Mouse (Mus musculus): ENCODE measurements at regions not wholly inside any gene's neighbourhood (a gene's known extent, or its start where the extent isn't known, plus 50 kb on each side); places are given as distances from the start of the nearest gene placed in this dataset.

DNA sequence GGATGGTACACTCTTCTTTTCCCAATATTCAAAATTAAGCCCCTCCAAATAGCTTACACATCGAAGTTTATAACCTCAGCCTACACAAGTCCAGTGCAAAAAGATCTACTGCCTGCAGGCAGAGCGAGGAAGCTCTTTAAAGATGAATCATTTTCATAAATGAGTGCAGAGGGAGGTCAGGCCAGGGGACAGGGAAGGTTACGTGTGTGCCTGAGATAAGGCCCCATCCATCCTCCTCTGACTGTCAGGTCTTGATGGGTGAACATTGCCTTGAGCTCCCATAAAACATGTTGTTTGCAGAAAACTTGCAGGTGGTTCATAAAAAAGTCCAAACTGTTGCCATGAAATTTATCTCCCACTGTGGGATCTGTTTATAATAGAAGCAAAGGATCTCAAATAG, 493.0 kb upstream of the 4930412O13Rik start:
- Histone ChIP-seq H3K9me3 (no peaks in the 10 kb centered on the region), H3K36me3 (no peaks in the 10 kb centered on the region), H3K4me3 (no peak overlapping the region), H3K4me1 (no peaks in the 10 kb centered on the region), H3K27ac (no peak overlapping the region), H3K27me3 (ENCODE audit: insufficient read depth, poor library complexity, severe bottlenecking) (no peaks in the 10 kb centered on the region)
- no peak for DNase-seq (ENCODE audit: low spot score)
- WGBS = 67% methylated on average over 3 of the region's 3 CpGs

DNA sequence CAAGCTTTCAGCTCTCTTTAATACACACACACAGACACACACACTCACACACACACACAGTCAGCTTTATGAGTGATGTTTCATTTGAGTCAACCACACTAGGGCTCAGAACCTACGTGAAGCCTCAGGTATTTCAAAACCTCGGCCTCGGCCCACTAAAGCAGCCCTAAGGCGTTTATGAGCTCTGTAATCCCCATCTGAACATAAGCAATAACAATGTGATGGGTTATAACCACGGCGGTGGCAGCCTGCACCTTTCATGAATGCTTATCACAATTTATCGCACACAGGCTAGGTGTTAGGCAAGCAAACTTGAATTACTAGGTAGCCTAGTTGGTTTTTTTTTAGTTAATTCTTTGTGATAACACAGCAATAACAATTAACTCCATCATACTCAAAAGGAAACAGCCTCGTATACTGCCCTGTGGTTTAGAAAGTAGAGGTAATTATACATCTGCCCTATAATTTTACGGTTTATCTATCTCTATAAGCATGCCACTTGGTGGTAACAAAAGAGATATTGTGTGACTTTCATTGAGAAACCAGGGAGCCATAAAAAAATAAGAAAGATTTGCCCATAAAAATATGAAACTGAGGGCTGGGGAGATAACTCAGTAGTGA, 485.6 kb upstream of the 4930412O13Rik start:
- H3K27ac ChIP-seq = no peak overlapping the region
- no peaks in the 10 kb centered on the region for H3K27me3 ChIP-seq (ENCODE audit: insufficient read depth, poor library complexity, severe bottlenecking)
- no peak for DNase-seq (ENCODE audit: low spot score)
- H3K4me3 ChIP-seq = no peak overlapping the region
- H3K36me3 ChIP-seq = no peaks in the 10 kb centered on the region
- H3K4me1 ChIP-seq = no peaks in the 10 kb centered on the region
- H3K9me3 ChIP-seq = no peaks in the 10 kb centered on the region
- 81% methylated on average over 9 of the region's 9 CpGs for WGBS

DNA sequence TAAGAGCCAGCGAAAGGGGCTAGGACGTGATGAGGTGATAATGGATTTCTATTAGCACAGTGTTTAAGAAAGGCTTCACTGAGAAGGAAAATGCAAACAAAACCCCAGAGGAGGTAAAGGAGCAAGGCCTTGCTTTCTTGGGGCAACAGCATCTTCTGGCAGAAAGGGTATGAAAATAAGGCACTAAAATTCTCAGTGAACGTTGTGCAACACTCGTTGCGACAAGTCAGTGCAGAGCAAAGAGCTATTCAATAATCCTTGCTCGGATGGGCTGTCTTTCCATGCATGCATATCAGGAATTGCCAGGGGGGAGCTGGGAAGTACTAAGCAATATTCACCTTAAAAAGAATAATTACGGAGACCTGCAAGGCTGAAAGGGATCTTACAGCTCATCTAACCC, 479.6 kb upstream of the 4930412O13Rik start:
- Histone ChIP-seq H3K4me3 (no peak overlapping the region), H3K9me3 (no peaks in the 10 kb centered on the region), H3K36me3 (no peaks in the 10 kb centered on the region), H3K4me1 (no peaks in the 10 kb centered on the region), H3K27me3 (ENCODE audit: insufficient read depth, poor library complexity, severe bottlenecking) (no peaks in the 10 kb centered on the region), H3K27ac (no peak overlapping the region)
- DNase-seq (ENCODE audit: low spot score) = no peak
- 79% methylated on average over 7 of the region's 7 CpGs for WGBS

DNA sequence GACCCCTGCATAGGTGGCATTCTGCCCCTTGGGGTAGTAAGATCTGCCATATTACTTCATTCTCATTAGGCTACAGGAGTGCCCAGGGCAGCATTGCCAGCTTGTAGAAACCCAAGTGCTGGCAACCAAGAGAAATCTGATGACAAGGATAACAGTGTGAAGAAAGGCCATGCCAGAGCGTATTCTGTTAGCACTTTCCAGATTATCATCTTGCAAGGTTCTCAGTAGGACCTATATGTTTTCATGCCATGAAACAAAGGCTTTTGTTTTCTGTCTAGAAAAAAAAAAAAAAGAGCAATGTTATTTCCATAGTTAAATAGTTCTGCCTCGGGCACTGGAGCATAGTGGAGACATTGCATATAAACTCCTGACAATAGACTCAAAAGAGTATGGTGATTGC, 478.8 kb upstream of the 4930412O13Rik start:
- H3K4me3 ChIP-seq = no peak overlapping the region
- H3K27me3 ChIP-seq (ENCODE audit: insufficient read depth, poor library complexity, severe bottlenecking) = no peaks in the 10 kb centered on the region
- H3K36me3 ChIP-seq = no peaks in the 10 kb centered on the region
- H3K9me3 ChIP-seq = no peaks in the 10 kb centered on the region
- no peaks in the 10 kb centered on the region for H3K4me1 ChIP-seq
- H3K27ac ChIP-seq = no peak overlapping the region
- WGBS = 66% methylated on average over 2 of the region's 2 CpGs
- DNase-seq (ENCODE audit: low spot score) = no peak

DNA sequence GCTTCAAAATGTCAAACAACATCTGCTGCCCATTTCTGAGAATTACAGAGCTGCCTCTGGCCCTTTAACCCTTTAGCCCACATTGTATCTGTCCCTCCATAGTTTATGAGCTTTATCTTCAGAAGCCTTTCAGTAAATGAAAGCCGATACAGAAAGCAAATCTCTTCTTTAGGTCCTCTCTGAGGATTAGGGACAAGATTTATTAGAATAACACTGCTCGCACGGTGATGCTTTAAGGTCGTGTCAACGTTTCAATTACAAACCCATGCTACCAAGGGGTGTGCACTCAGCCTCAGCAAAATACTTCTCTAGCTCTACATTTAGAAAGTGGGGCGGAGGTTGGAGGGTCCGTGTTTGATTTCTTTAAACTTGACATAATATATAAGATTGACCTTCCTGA, 472.0 kb upstream of the 4930412O13Rik start:
- DNase-seq (ENCODE audit: low spot score) = no peak
- Histone ChIP-seq H3K9me3 (no peaks in the 10 kb centered on the region), H3K27me3 (ENCODE audit: insufficient read depth, poor library complexity, severe bottlenecking) (no peaks in the 10 kb centered on the region), H3K36me3 (no peaks in the 10 kb centered on the region), H3K4me3 (no peak overlapping the region), H3K4me1 (no peaks in the 10 kb centered on the region), H3K27ac (no peak overlapping the region)
- 85% methylated on average over 7 of the region's 7 CpGs for WGBS

DNA sequence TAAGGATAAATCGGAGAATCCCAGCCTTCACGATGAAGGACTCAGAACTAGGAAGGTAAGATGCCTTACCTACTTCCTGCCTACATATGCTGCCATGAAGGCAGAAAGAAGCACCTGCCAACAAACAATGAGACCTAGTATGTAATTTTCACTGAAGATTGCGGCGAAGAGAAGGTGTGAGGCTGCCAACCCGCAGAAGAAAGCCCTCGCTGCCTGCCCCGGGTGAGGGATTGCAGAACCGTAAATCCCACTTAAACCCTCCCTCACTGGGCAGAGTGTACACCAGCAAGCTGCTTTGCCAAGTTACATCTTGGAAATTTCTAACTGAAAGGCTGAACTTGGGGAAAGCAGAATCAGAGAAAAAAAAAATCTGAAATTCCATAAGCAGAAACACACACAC, 458.4 kb upstream of the 4930412O13Rik start:
- no peaks in the 10 kb centered on the region for H3K9me3 ChIP-seq
- no peak overlapping the region for H3K4me3 ChIP-seq
- no peak overlapping the region for H3K27ac ChIP-seq
- 76% methylated on average over 8 of the region's 8 CpGs for whole genome bisulfite sequencing
- no peaks in the 10 kb centered on the region for H3K27me3 ChIP-seq (ENCODE audit: insufficient read depth, poor library complexity, severe bottlenecking)
- DNase-seq (ENCODE audit: low spot score) = no peak
- no peaks in the 10 kb centered on the region for H3K36me3 ChIP-seq
- no peaks in the 10 kb centered on the region for H3K4me1 ChIP-seq

GRCm38 (mm10) chr2:9423534-9423933, 457.5 kb upstream of the 4930412O13Rik start:
- Histone ChIP-seq H3K4me3 (no peak overlapping the region), H3K9me3 (no peaks in the 10 kb centered on the region), H3K36me3 (no peaks in the 10 kb centered on the region), H3K27me3 (ENCODE audit: insufficient read depth, poor library complexity, severe bottlenecking) (no peaks in the 10 kb centered on the region), H3K27ac (no peak overlapping the region), H3K4me1 (no peaks in the 10 kb centered on the region)
- 31% methylated on average over 7 of the region's 7 CpGs for WGBS
- DNase-seq (ENCODE audit: low spot score) = no peak

- H3K4me1 ChIP-seq = no peaks in the 10 kb centered on the region; the same call in 1 of the 2 replicates
- DNase-seq (ENCODE audit: low spot score) = no peak
- no peak overlapping the region; the same call in 1 of the 2 replicates for H3K4me3 ChIP-seq
- H3K27me3 ChIP-seq (ENCODE audit: insufficient read depth, poor library complexity, severe bottlenecking) = no peaks in the 10 kb centered on the region
- H3K27ac ChIP-seq = no peak overlapping the region
- no peaks in the 10 kb centered on the region for H3K36me3 ChIP-seq
- H3K9me3 ChIP-seq = no peaks in the 10 kb centered on the region
- WGBS = 18% methylated on average over 17 of the region's 17 CpGs
Measured at GRCm38 (mm10) chr2:9433110-9433940, 447.7 kb upstream of the 4930412O13Rik start.

DNA sequence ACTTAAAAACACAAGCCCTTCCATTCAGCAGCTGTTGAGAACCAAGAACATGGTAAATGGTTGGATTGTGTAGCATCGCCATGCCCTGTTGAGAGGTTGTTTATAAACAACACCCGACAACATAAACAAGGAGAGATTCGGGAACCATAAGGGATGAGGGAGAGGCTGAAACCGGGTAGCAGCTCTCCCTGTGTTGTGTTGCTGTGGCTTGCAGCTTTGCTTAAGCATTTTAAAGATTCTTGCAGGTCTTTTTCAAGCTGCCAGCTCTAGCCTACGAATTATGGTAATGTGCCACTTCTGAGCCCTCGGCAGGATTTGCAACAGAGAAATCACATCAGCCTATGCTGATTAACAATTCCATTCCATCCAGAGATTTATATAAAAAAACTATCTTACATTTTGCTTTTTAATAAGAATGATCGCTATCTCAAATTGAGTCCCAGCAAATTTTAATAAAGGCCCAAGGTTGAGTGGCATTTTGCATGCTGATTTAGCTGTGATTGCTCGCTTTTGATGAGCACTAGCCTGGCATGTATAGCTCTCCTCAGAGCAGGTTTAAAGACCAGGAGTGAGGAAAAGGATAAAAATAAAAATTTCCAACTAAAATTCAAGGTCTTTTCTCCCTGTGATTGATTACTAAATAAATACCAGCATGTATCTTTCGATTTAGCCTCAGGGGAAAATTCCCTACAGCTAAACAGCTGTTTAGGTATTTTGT, 445.7 kb upstream of the 4930412O13Rik start:
- WGBS = 50% methylated on average over 9 of the region's 9 CpGs
- H3K36me3 ChIP-seq = no peaks in the 10 kb centered on the region
- no peaks in the 10 kb centered on the region for H3K9me3 ChIP-seq
- H3K27me3 ChIP-seq (ENCODE audit: insufficient read depth, poor library complexity, severe bottlenecking) = no peaks in the 10 kb centered on the region
- no peak overlapping the region for H3K27ac ChIP-seq
- no peaks in the 10 kb centered on the region; the same call in 1 of the 2 replicates for H3K4me1 ChIP-seq
- DNase-seq (ENCODE audit: low spot score) = no peak
- H3K4me3 ChIP-seq = no peak overlapping the region

DNA sequence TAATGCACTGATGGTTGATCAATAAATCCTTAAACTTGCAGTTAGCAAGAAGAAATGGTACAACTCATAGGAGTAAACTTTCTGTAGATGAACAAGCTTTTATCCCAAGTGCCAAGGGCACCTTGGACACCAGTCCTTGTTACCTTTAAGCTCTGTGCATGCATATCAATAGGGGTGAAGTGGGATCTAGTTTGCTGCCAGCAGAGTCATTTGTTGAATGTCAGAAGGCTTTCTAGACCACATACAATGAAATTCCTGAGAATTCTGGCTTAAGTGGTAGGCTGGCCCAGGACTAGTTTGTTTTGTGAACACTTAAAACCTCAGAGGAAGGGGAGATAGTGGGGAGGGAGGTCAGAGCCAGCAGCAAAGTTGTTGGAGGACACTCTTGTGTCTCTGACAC, 437.9 kb upstream of the 4930412O13Rik start:
- Histone ChIP-seq H3K27me3 (ENCODE audit: insufficient read depth, poor library complexity, severe bottlenecking) (no peaks in the 10 kb centered on the region), H3K27ac (no peak overlapping the region)
- DNase-seq (ENCODE audit: low spot score) = no peak

GRCm38 (mm10) chr2:9445826-9446225, 435.2 kb upstream of the 4930412O13Rik start:
- WGBS = 76% methylated on average over 1 of the region's 1 CpGs
- no peaks in the 10 kb centered on the region for H3K36me3 ChIP-seq
- peaks cover 4% of the 10 kb centered on the region; the same call in 1 of the 2 replicates for H3K4me1 ChIP-seq
- no peak overlapping the region for H3K4me3 ChIP-seq
- H3K27me3 ChIP-seq (ENCODE audit: insufficient read depth, poor library complexity, severe bottlenecking) = no peaks in the 10 kb centered on the region
- no peak overlapping the region for H3K27ac ChIP-seq
- DNase-seq (ENCODE audit: low spot score) = no peak
- H3K9me3 ChIP-seq = no peaks in the 10 kb centered on the region

More for the DNA sequence above, 437.9 kb upstream of the 4930412O13Rik start:
- H3K4me1 ChIP-seq = peaks cover 4% of the 10 kb centered on the region; the same call in 1 of the 2 replicates
- no peak overlapping the region for H3K4me3 ChIP-seq
- no peaks in the 10 kb centered on the region for H3K36me3 ChIP-seq
- no peaks in the 10 kb centered on the region for H3K9me3 ChIP-seq

- no peaks in the 10 kb centered on the region for H3K4me1 ChIP-seq
- no peaks in the 10 kb centered on the region for H3K27me3 ChIP-seq (ENCODE audit: insufficient read depth, poor library complexity, severe bottlenecking)
- H3K27ac ChIP-seq = no peak overlapping the region
- no peaks in the 10 kb centered on the region for H3K36me3 ChIP-seq
- no peak for DNase-seq (ENCODE audit: low spot score)
- no peaks in the 10 kb centered on the region for H3K9me3 ChIP-seq
- WGBS = 64% methylated on average over 4 of the region's 4 CpGs
- H3K4me3 ChIP-seq = no peak overlapping the region
Measured at GRCm38 (mm10) chr2:9464413-9464812, 416.6 kb upstream of the 4930412O13Rik start.

DNA sequence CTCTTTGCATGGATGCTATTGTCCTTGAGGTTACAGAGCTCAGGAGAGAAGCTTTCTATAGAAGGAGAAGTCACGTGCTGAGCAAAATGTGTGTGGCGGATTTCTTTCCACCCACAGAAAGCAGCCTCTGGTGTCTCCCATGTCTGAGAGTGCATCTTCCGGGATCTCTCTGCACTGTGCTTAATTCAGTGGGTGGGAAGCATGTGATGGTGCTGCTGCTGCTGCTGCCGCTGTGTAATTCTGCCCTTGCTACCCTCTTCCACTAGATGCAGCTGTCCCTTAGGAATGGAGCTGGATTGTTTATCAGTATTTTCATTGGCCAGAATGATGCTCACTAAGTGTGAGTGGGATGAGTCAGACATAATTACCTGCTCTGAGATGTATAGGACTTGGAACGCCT, 416.2 kb upstream of the 4930412O13Rik start:
- H3K27me3 ChIP-seq (ENCODE audit: insufficient read depth, poor library complexity, severe bottlenecking) = no peaks in the 10 kb centered on the region
- no peak for DNase-seq (ENCODE audit: low spot score)
- WGBS = 64% methylated on average over 5 of the region's 5 CpGs
- no peaks in the 10 kb centered on the region for H3K9me3 ChIP-seq
- no peaks in the 10 kb centered on the region for H3K36me3 ChIP-seq
- no peaks in the 10 kb centered on the region for H3K4me1 ChIP-seq
- no peak overlapping the region for H3K27ac ChIP-seq
- H3K4me3 ChIP-seq = no peak overlapping the region

All from heart, embryonic 10.5 days (tissue).